Mouse (Mus musculus) stomach, embryonic 16.5 days (tissue): ENCODE measurements around the gene Adora2a. TPM values are rescaled to one million over a fixed set of nuclear protein-coding genes. Genes with fewer than 3 reads are reported as not detected.
A peak's percentile ranks its signal among the peaks of the same experiment; 100 is the strongest.
"Not testable (repeated sequence)": the region's sequence is repeated elsewhere in the genome, so short reads cannot be mapped to it uniquely, and the experiment has no call there.

Experiments
- ATAC-seq: fragments of 200-750 bp; cut with Nextera tagmentation; 2 replicates; pipeline ENCODE4 v1.8.0; 2017; ENCODE audit warnings: moderate number of reproducible peaks, moderate TSS enrichment; ENCODE audit not compliant: insufficient read depth, low FRiP score
- H3K27ac ChIP-seq: fragments of 300-500 bp; sonication (generic); 2 replicates; pipeline ENCODE4 v1.5.1; 2014; ENCODE audit warnings: low read length
- H3K27me3 ChIP-seq: fragments of 300-500 bp; sonication (generic); 2 replicates; pipeline ENCODE4 v1.6.1; 2014; ENCODE audit warnings: low read length, control low read depth, mixed read lengths; ENCODE audit not compliant: control insufficient read depth, insufficient read depth
- H3K36me3 ChIP-seq: fragments of 300-500 bp; sonication (generic); 2 replicates; pipeline ENCODE4 v1.6.1; 2014; ENCODE audit warnings: low read length; ENCODE audit not compliant: control insufficient read depth, insufficient read depth
- H3K4me1 ChIP-seq: fragments of 300-500 bp; sonication (generic); 2 replicates; pipeline ENCODE4 v1.6.1; 2014; ENCODE audit warnings: low read length, control low read depth, mixed read lengths; ENCODE audit not compliant: control insufficient read depth, insufficient read depth
- H3K4me2 ChIP-seq: fragments of 300-500 bp; sonication (generic); 2 replicates; pipeline ENCODE4 v1.6.1; 2014; ENCODE audit warnings: low read depth, low read length, mixed read lengths
- H3K4me3 ChIP-seq: fragments of 300-500 bp; sonication (generic); replicated peaks from 2 replicates; pipeline ENCODE4 v1.5.1; 2014; ENCODE audit warnings: mild to moderate bottlenecking, low read length
- H3K9ac ChIP-seq: fragments of 300-500 bp; sonication (generic); 2 replicates; pipeline ENCODE4 v1.6.1; 2014; ENCODE audit warnings: low read length
- H3K9me3 ChIP-seq: fragments of 300-500 bp; sonication (generic); replicated peaks from 2 replicates; pipeline ENCODE4 v1.6.1; 2016; ENCODE audit warnings: low read length, control low read depth; ENCODE audit not compliant: control insufficient read depth
- WGBS: fragments of 180-500 bp; shearing (Covaris S2); extraction: QIAGEN DNeasy Blood & Tissue Kit; methylation state at CpG from one replicate; pipeline ENCODE4 v1.1.7; 2014; 5-methylcytosine and 5-hydroxymethylcytosine counted together
- polyA plus RNA-seq: library from polyadenylated mRNA; unstranded; fragments of >200 nt; fragmentation: Nextera tagmentation; extraction: Ambion mirVana; gene quantifications from 2 replicates; pipeline ENCODE4 v1.2.1, GENCODE M21; 2015

Gene Adora2a
- polyA plus RNA-seq, 1 experiment from 2014 or later: 3.0 TPM

GRCm38 (mm10) chr10:75373655-75374351, 57.1 kb downstream of the Adora2a start:
- not testable (repeated sequence) for H3K9me3 ChIP-seq, H3K4me1 ChIP-seq, H3K9ac ChIP-seq, H3K27me3 ChIP-seq, H3K36me3 ChIP-seq, H3K27ac ChIP-seq, H3K4me2 ChIP-seq, H3K4me3 ChIP-seq
- peak; percentile 66; the same call in 1 of the 2 replicates for ATAC-seq
- 58% methylated on average over 12 of the region's 19 CpGs for WGBS

DNA sequence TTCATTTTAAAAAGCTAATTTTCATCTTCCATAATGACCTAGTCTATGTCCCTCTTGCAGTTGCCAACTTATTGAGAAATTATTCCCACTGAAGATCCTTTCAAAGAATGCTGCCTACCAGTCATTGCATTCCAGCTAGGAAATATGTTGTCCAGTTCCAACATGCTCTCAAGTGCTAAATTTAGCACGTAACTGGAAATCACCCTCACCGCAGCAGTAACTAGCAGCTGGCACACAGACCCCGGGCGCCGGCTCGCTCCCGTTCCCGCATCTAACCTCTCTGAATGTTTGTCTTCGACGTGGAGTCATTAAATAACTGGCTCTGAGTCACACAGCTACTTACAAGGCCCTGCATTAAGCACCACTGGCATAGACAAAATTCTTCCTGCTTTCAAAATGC, 62.0 kb downstream of the Adora2a start:
- Histone ChIP-seq H3K27me3 (no peaks in the 10 kb centered on the region), H3K9me3 (no peaks in the 10 kb centered on the region), H3K4me1 (no peaks in the 10 kb centered on the region), H3K4me3 (no peak overlapping the region), H3K4me2 (no peak overlapping the region), H3K36me3 (no peaks in the 10 kb centered on the region), H3K27ac (no peak overlapping the region), H3K9ac (no peak overlapping the region)
- no peak for ATAC-seq
- 66% methylated on average over 10 of the region's 10 CpGs for WGBS

Other genes with a start within 250 kb of the Adora2a start
- 27.6 and 29.5 TPM in 2 replicates for gene Specc1l, start 104.8 kb upstream of the Adora2a start, polyA plus RNA-seq
- gene Upb1, start 84.2 kb downstream of the Adora2a start, polyA plus RNA-seq: 4.3 and 5.8 TPM in 2 replicates
- gene Snrpd3, start 200.7 kb downstream of the Adora2a start, polyA plus RNA-seq: 115 and 134 TPM in 2 replicates
- 24.7 and 26.7 TPM in 2 replicates for gene Gucd1, start 201.1 kb downstream of the Adora2a start, polyA plus RNA-seq
- 1.2 and 2.0 TPM in 2 replicates for gene Lrrc75b, start 243.5 kb downstream of the Adora2a start, polyA plus RNA-seq
- gene Ggt1, start 244.7 kb downstream of the Adora2a start, polyA plus RNA-seq: 35.1 and 35.4 TPM in 2 replicates